Mouse (Mus musculus) right cerebral cortex, adult 2 months (tissue): ENCODE measurements around the gene Egln3.

Experiments used
- DNase-seq, 2 experiments: peaks; one replicate each; pipeline ENCODE4 v3.0.0; 2021 to 2022; ENCODE audit warnings: low spot score in 2 of 2

Gene Egln3

GRCm38 (mm10) chr12:54202765-54203655 is 650 bp downstream of the Egln3 start:
- DNase-seq = peak in 1 of 2 experiments; percentile 27

- no peak for DNase-seq
Observed at GRCm38 (mm10) chr12:54202276-54202675, 1.4 kb downstream of the Egln3 start.

GRCm38 (mm10) chr12:54200856-54201255 is 2.8 kb downstream of the Egln3 start:
- no peak for DNase-seq

- DNase-seq = peak in 1 of 2 experiments; percentile 26
Observed at GRCm38 (mm10) chr12:54200172-54200571, 3.5 kb downstream of the Egln3 start.

GRCm38 (mm10) chr12:54198282-54198918 is 5.3 kb downstream of the Egln3 start:
- no peak for DNase-seq

- DNase-seq = no peak
Observed at GRCm38 (mm10) chr12:54197849-54198248, 5.8 kb downstream of the Egln3 start.

GRCm38 (mm10) chr12:54197301-54197782 is 6.3 kb downstream of the Egln3 start:
- DNase-seq = peak; percentile 28 to 41

- DNase-seq = no peak
Observed at GRCm38 (mm10) chr12:54196881-54197280, 6.8 kb downstream of the Egln3 start.

GRCm38 (mm10) chr12:54194159-54194558 is 9.5 kb downstream of the Egln3 start:
- DNase-seq = no peak

GRCm38 (mm10) chr12:54192305-54192661 is 11.4 kb downstream of the Egln3 start:
- no peak for DNase-seq

- peak; percentile 81 to 82 for DNase-seq
Observed at GRCm38 (mm10) chr12:54191608-54192304, 11.9 kb downstream of the Egln3 start.

- DNase-seq = no peak
Observed at GRCm38 (mm10) chr12:54191181-54191580, 12.5 kb downstream of the Egln3 start.

GRCm38 (mm10) chr12:54187812-54188600 is 15.7 kb downstream of the Egln3 start:
- no peak for DNase-seq

GRCm38 (mm10) chr12:54186926-54187623 is 16.6 kb downstream of the Egln3 start:
- DNase-seq = no peak

GRCm38 (mm10) chr12:54184264-54184663 is 19.4 kb downstream of the Egln3 start:
- DNase-seq = no peak

GRCm38 (mm10) chr12:54178323-54178722 is 25.3 kb downstream of the Egln3 start:
- DNase-seq = no peak

- no peak for DNase-seq
Observed at GRCm38 (mm10) chr12:54168786-54169185, 34.9 kb downstream of the Egln3 start.

GRCm38 (mm10) chr12:54167737-54168136 is 35.9 kb downstream of the Egln3 start:
- DNase-seq = no peak

- no peak for DNase-seq
Observed at GRCm38 (mm10) chr12:54164724-54165050, 39.0 kb downstream of the Egln3 start.

GRCm38 (mm10) chr12:54164040-54164723 is 39.5 kb downstream of the Egln3 start:
- DNase-seq = no peak
